Mouse (Mus musculus) C2C12 (cell line): Measurements from ENCODE around the gene Abhd14b. TPM values are rescaled to one million over a fixed set of nuclear protein-coding genes. Genes with fewer than 3 reads are reported as not detected.

Source experiments
- H3K27me3 ChIP-seq: one replicate; pipeline ENCODE4 v1.6.1; 2011; ENCODE audit not compliant: control insufficient read depth, insufficient read depth, insufficient read length
- H3K36me3 ChIP-seq: one replicate; pipeline ENCODE4 v1.6.1; 2011; ENCODE audit not compliant: control insufficient read depth, insufficient read depth
- H3K4me3 ChIP-seq: one replicate; pipeline ENCODE4 v1.5.1; 2011; ENCODE audit warnings: mild to moderate bottlenecking, control low read depth; ENCODE audit not compliant: poor library complexity, insufficient read depth, severe bottlenecking
- H3K79me2 ChIP-seq: one replicate; pipeline ENCODE4 v1.6.1; 2011; ENCODE audit not compliant: control insufficient read depth, insufficient read depth
- H3K79me3 ChIP-seq: one replicate; pipeline ENCODE4 v1.6.1; 2011; ENCODE audit warnings: low read depth, control low read depth
- H3ac ChIP-seq: one replicate; pipeline ENCODE3; 2011; ENCODE audit warnings: low read depth; ENCODE audit not compliant: control insufficient read depth, insufficient read length
- CEBPB ChIP-seq: IDR thresholded peaks from one replicate; pipeline ENCODE4 v1.6.1; 2011; ENCODE audit warnings: low read depth, mild to moderate bottlenecking, control low read depth, moderate library complexity
- CTCF ChIP-seq: IDR thresholded peaks from one replicate; pipeline ENCODE4 v1.5.1; 2011; ENCODE audit not compliant: control insufficient read depth, insufficient read depth, insufficient read length
- FOSL1 ChIP-seq: IDR thresholded peaks from one replicate; pipeline ENCODE4 v1.8.0; 2011; ENCODE audit warnings: mild to moderate bottlenecking, low read length; ENCODE audit not compliant: poor library complexity, insufficient read depth, severe bottlenecking
- MAX ChIP-seq: IDR thresholded peaks from one replicate; pipeline ENCODE4 v1.6.1; 2011; ENCODE audit warnings: mild to moderate bottlenecking, control low read depth
- MYOD1 ChIP-seq: IDR thresholded peaks from one replicate; pipeline ENCODE4 v1.6.1; 2011; ENCODE audit warnings: low read depth; ENCODE audit not compliant: control insufficient read depth, insufficient read length
- MYOG ChIP-seq: IDR thresholded peaks from one replicate; pipeline ENCODE4 v1.6.1; 2011; ENCODE audit not compliant: control insufficient read depth, insufficient read length; ENCODE audit errors: extremely low read depth
- USF1 ChIP-seq: IDR thresholded peaks from one replicate; pipeline ENCODE4 v1.6.1; 2011; ENCODE audit warnings: low read depth, mild to moderate bottlenecking, control low read depth, moderate library complexity
- polyA plus RNA-seq: library from polyadenylated mRNA; unstranded; fragments of >200 nt; fragmentation: generic; extraction: Trizol; gene quantifications from one replicate; pipeline ENCODE4 v1.2.1, GENCODE M21; 2012; ENCODE audit warnings: missing spikeins

The Abhd14b gene
- polyA plus RNA-seq, 1 experiment: 6.1 TPM

DNA sequence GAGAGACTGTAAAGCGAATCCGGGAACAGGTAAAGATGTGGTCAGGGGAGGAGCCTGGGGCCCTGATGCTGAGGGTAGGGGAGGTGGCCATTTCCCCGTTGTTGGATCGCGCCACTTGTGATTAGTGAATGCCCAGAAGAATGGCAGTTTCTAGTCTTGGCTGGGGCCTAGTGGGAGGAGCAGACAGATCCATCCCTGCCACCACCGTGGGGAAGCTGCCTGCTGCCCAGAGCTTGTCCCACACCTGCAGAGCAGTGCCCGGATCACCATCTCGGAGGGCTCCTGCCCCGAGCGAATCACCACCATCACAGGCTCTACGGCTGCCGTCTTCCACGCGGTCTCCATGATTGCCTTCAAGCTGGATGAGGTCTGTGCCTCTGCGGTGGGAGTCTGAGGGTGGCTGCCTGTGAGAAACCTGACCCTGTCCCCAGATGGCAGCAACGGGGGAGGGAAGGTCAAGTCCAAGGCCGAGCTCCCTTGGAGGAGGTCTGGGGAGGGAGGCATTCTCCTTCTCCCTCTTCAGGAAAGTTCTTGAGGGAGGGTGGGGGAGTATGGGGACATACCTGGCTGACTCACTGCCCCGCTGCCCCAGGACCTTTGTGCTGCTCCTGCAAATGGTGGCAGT is 13.3 kb downstream of the Abhd14b start:
- TF ChIP-seq CTCF: no peak
- no peak for TF ChIP-seq MYOG
- TF ChIP-seq MAX: no peak
- no peak for TF ChIP-seq CEBPB
- no peak for TF ChIP-seq FOSL1
- no peak for TF ChIP-seq USF1
- no peak for TF ChIP-seq MYOD1
- Histone ChIP-seq H3K36me3 (peaks cover 59% of the 10 kb centered on the region), H3K27me3 (no peaks in the 10 kb centered on the region), H3K79me3 (peaks cover 43% of the 10 kb centered on the region), H3ac (no peak overlapping the region), H3K4me3 (no peak overlapping the region), H3K79me2 (peaks cover 54% of the 10 kb centered on the region)

DNA sequence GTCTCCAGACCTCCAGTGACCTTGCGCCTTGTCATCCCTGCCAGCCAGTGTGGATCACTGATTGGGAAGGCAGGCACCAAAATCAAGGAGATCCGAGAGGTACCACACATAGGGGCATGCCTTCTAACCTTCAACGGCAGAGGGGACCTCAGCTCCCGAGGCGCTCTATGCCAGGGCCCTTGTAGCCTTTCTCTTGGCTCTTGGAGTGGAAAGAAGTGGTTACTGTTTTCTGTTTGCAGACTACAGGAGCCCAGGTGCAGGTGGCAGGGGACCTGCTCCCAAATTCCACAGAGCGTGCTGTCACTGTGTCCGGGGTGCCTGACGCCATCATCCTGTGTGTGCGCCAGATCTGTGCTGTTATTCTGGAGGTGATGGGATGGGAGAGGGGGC is 13.8 kb downstream of the Abhd14b start:
- H3K36me3 ChIP-seq: peaks cover 65% of the 10 kb centered on the region

DNA sequence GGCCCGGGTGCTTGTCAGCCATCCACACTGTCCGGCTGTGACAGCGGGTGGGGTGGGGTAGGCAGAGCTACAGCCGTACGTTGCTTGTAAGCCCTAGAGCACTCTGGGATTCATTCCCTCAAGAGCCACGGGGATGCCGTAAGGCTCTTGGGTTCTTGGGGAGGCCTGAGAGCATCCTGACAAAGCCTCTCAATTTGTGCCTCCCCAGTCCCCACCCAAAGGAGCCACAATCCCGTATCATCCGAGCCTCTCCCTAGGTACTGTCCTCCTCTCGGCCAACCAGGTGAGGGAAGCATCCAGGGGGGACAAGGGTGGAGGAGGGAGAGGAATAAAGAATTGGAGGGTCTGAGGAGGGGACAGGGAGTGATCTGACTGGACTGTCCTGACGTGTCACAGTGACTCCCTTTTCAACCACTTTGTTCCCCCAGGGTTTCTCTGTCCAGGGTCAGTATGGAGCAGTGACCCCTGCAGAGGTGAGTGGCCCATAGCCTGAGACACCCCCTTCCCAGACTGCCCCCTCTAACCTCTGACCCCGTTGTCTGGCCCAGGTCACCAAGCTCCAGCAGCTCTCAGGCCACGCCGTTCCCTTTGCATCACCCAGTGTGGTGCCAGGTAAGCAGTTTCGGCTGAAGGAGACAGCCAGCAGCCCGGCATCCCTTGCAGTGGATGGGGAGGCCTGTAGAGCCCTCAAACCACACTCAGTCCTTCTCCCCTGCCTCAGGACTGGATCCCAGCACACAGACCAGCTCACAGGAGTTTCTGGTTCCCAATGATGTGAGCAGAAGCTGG is 14.6 kb downstream of the Abhd14b start:
- Histone ChIP-seq H3K4me3 (no peak overlapping the region), H3K79me3 (peaks cover 30% of the 10 kb centered on the region), H3ac (no peak overlapping the region), H3K36me3 (peaks cover 65% of the 10 kb centered on the region), H3K79me2 (peaks cover 41% of the 10 kb centered on the region), H3K27me3 (no peaks in the 10 kb centered on the region)
- TF ChIP-seq MYOG (no peak), CTCF (no peak), CEBPB (no peak), FOSL1 (no peak), USF1 (no peak), MYOD1 (no peak), MAX (no peak)

More for the DNA sequence above, 13.8 kb downstream of the Abhd14b start:
- Histone ChIP-seq H3K79me2 (peaks cover 49% of the 10 kb centered on the region), H3K4me3 (no peak overlapping the region), H3K79me3 (peaks cover 37% of the 10 kb centered on the region), H3ac (no peak overlapping the region), H3K27me3 (no peaks in the 10 kb centered on the region)
- TF ChIP-seq FOSL1 (no peak), CEBPB (no peak), MAX (no peak), MYOD1 (no peak), USF1 (no peak), MYOG (no peak), CTCF (no peak)

DNA sequence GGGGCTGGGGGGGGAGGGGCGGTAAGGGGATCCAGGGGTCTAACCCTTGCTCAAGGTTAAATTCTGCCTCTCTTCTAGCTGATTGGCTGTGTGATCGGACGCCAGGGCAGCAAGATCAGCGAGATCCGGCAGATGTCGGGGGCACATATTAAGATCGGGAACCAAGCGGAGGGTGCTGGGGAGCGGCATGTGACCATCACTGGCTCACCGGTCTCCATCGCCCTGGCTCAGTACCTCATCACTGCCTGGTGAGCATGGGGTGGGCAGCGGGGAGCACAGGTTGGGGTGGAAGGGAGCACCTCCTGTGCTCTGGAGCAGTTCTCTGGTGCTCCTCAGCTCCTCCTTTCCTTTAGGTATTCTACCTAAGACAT is 15.2 kb downstream of the Abhd14b start:
- Histone ChIP-seq H3K27me3 (no peaks in the 10 kb centered on the region), H3K4me3 (no peak overlapping the region), H3K36me3 (peaks cover 65% of the 10 kb centered on the region), H3ac (no peak overlapping the region), H3K79me2 (peaks cover 35% of the 10 kb centered on the region), H3K79me3 (peaks cover 24% of the 10 kb centered on the region)
- TF ChIP-seq USF1: no peak
- no peak for TF ChIP-seq CTCF
- no peak for TF ChIP-seq MYOG
- no peak for TF ChIP-seq MYOD1
- no peak for TF ChIP-seq MAX
- TF ChIP-seq FOSL1: no peak
- TF ChIP-seq CEBPB: no peak

DNA sequence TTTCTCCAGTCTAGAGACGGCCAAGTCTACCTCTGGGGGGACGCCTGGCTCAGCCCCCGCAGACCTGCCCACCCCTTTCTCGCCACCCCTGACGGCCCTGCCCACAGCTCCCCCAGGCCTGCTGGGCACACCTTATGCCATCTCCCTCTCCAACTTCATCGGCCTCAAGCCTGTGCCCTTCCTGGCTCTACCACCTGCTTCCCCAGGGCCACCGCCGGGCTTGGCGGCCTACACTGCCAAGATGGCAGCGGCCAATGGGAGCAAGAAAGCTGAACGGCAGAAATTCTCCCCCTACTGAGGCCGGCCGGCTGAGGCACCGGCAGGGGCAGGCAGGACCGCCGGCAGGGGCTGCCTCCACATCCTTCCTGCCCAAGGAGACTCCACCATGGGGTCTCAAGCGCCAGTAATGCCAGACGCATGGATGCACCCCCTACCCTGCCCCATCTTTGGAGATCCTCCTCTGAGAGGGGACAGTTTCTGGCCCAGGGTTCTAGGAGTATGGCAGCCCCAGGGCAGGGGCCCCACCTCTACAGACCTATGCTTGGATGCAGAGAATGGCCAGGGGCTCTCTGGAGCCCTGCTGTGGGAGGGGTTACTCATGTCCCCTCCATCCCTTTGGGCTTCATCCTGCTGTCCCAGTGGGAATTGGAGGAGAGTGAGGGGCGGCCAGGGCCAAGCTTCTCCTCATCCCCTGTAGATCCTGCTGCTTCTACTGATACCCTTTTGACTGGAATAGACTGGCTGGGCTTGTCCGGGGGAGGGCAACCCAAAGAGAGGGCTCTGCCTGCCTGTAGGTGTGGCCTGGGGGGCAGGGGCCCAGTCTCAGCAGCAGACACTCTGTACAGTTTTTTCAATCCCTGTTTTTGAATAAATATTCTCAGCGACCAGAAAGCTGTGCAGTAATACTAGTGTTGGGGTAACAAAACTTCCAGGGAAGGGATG is 16.1 kb downstream of the Abhd14b start:
- H3K79me2 ChIP-seq: peaks cover 25% of the 10 kb centered on the region
- peaks cover 14% of the 10 kb centered on the region for H3K79me3 ChIP-seq
- H3ac ChIP-seq: no peak overlapping the region
- TF ChIP-seq USF1: no peak
- no peak for TF ChIP-seq MAX
- no peak for TF ChIP-seq CTCF
- no peak for TF ChIP-seq FOSL1
- no peak for TF ChIP-seq CEBPB
- TF ChIP-seq MYOD1: no peak
- no peak for TF ChIP-seq MYOG
- no peaks in the 10 kb centered on the region for H3K27me3 ChIP-seq
- H3K36me3 ChIP-seq: peaks cover 58% of the 10 kb centered on the region
- H3K4me3 ChIP-seq: no peak overlapping the region
